ENCODE assay signal across 8 mouse cellular contexts in the genomic region with DNA sequence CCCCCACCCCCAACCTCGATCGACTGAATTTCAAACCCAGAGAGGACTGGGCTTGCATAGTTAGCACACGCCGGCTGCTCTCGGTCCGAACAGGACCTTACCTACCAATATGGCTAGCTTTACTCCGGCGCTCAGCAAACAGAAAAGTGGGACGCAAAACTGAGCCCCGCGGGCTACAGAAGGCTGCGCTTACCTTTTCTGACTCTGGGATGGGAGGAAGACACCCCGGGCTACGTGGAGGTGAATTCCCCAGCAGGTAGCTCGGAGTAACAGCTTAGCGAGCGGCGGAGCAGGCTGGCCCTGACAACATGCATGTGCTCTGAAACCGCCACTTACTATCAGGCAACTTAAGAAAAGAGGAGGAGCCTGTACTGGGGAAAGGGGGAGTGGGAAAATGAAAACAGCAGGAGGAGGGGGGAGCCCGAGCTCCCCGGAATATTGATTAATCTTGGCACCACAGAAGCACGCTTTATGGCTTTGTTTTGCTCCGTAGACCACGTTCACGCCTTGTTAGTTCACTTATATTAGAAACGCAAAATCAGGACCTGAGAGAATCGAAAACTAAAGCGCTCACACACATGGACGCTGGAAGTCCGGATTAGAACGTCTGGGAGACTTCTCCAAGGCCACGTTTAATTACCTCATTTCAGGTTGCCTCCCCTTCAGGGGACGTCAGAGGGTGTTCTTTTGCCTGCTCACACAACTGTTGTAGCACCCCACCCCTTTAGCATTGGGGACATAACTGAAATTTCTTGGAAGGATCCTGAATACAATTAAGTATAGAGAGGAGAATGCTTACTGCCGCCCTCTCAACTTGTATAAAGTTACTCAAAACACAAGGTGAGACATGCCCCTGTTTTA. TPM values are rescaled to one million over a fixed set of nuclear protein-coding genes. Genes with fewer than 3 reads are reported as not detected.
DNase-seq lines count a peak whose midpoint lies in the region; ATAC-seq and TF ChIP-seq lines count a peak whose summit lies in the region.

A gene (minus strand): TSS at position 619 of the 861 bp plus-strand sequence.

- WGBS in cerebellum, adult 2 months = 2% methylated on average over 34 of the region's 34 CpGs
- under 1% methylated on average over 34 of the region's 34 CpGs for WGBS in hindbrain, embryonic 16.5 days
- 3% methylated on average over 34 of the region's 34 CpGs for WGBS in macrophage (ENCODE audit: missing documents)

- intact Hi-C loops in left cerebral cortex, postnatal 10 days (cut with DNase I) = no loop called here

- H3K36me3 ChIP-seq in hindbrain, embryonic 16.5 days (ENCODE audit: control insufficient read depth, insufficient read depth, low read length) = no peaks in the 10 kb centered on the region
- no peaks in the 10 kb centered on the region for H3K36me3 ChIP-seq in macrophage (ENCODE audit: inconsistent target)

- TF ChIP-seq POLR2A in cerebellum, adult 2 months (IDR thresholded peaks at IDR 0.05; ENCODE audit: borderline replicate concordance, insufficient read depth, low read length) = no peak

- no peak within 1 kb of the TSS; the same call in 1 of the 2 replicates for H3K27ac ChIP-seq in cerebellum, adult 2 months (ENCODE audit: insufficient read depth, low read length)
- peak within 1 kb of the TSS; percentile 80 for H3K27ac ChIP-seq in hindbrain, embryonic 16.5 days (ENCODE audit: low read depth, low read length)
- no peak within 1 kb of the TSS for H3K27ac ChIP-seq in macrophage

- no peaks in the 10 kb centered on the region for H3K9me3 ChIP-seq in hindbrain, embryonic 16.5 days (ENCODE audit: control insufficient read depth, low read length)

- H3K9ac ChIP-seq in hindbrain, embryonic 16.5 days (ENCODE audit: low read depth, low read length) = peak within 1 kb of the TSS; percentile 70

- no peak for TF ChIP-seq CTCF in cerebellum, adult 2 months (IDR thresholded peaks at IDR 0.05; ENCODE audit: borderline replicate concordance, insufficient read depth, low read depth, low read length)

- peak; percentile 58 for DNase-seq in ZHBTc4 (ENCODE audit: low read depth, low spot score)
- peak; percentile 49 to 64 for DNase-seq in cerebellum, adult 2 months
- peak in 1 of 2 experiments; percentile 25 for DNase-seq in frontal cortex, adult 2 months (ENCODE audit: extremely low spot score in 1 of 2, low spot score in 1 of 2)
- peak in 1 of 2 experiments; percentile 31 for DNase-seq in left cerebral cortex, postnatal 10 days (ENCODE audit: extremely low spot score in 1 of 2, low spot score in 2 of 2)
- peak; percentile 29 to 57 for DNase-seq in right cerebral cortex, adult 2 months (ENCODE audit: low spot score in 2 of 2)

- peak within 1 kb of the TSS; percentile 96 for H3K4me2 ChIP-seq in hindbrain, embryonic 16.5 days (ENCODE audit: low read length)

- H3K79me2 ChIP-seq in macrophage (ENCODE audit: inconsistent target) = no peaks in the 10 kb centered on the region

- H3K4me1 ChIP-seq in cerebellum, adult 2 months (ENCODE audit: control insufficient read depth, insufficient read depth, low read length) = no peaks in the 10 kb centered on the region
- H3K4me1 ChIP-seq in hindbrain, embryonic 16.5 days (ENCODE audit: control insufficient read depth, insufficient read depth, low read depth, low read length) = peaks cover 6% of the 10 kb centered on the region

- peak within 1 kb of the TSS; percentile 76 for H3K4me3 ChIP-seq in cerebellum, adult 2 months (replicated peaks; ENCODE audit: insufficient read depth, low read depth, low read length)
- peak within 1 kb of the TSS; percentile 74 for H3K4me3 ChIP-seq in hindbrain, embryonic 16.5 days (ENCODE audit: low read length)
- peak within 1 kb of the TSS; percentile 10 for H3K4me3 ChIP-seq in macrophage (ENCODE audit: inconsistent target)

- ATAC-seq in hindbrain, embryonic 16.5 days = peak; percentile 90
- no peak for ATAC-seq in activated CD4-positive, CD25-positive, alpha-beta regulatory T cell, adult 4 months

- no peaks in the 10 kb centered on the region for H3K27me3 ChIP-seq in cerebellum, adult 2 months (ENCODE audit: control insufficient read depth, insufficient read depth, low read length)
- no peaks in the 10 kb centered on the region; the same call in 1 of the 2 replicates for H3K27me3 ChIP-seq in hindbrain, embryonic 16.5 days (replicated peaks; ENCODE audit: control insufficient read depth, insufficient read depth, low read length)

RNA-seq across cellular contexts. Expression of the gene that starts here (rescaled TPM):
- polyA plus RNA-seq in cerebellum, adult 2 months (2012; rRNA removed) = 373 and 443 TPM in 2 replicates
- 380 and 458 TPM in 2 replicates for polyA plus RNA-seq in frontal cortex, adult 2 months (2012; rRNA removed)
- 256 and 264 TPM in 2 replicates for polyA plus RNA-seq in hindbrain, embryonic 16.5 days (2015; fragmentation: Nextera tagmentation; extraction: Ambion mirVana)
- 100 to 1,000 TPM; 295 to 305 TPM for total RNA-seq in left cerebral cortex, postnatal 10 days (2021)
- total RNA-seq in macrophage (2018; cell fraction: chromatin; rRNA removed) = 1 to 10 TPM in 1 of 26 experiments, under 1 TPM in 4, not detected in 21; 0.15 to 1.5 (median 0.48) TPM
- total RNA-seq in macrophage (2018; cell fraction: cytosol; rRNA removed) = under 1 TPM in 21 of 26 experiments, not detected in 5; 0.03 to 0.38 (median 0.07) TPM
- 1 to 10 TPM in 2 of 26 experiments, under 1 TPM in 14, not detected in 10; 0.14 to 1.1 (median 0.32) TPM for total RNA-seq in macrophage (2018; cell fraction: nucleus; rRNA removed)
- polyA plus RNA-seq in macrophage (2018) = 0.12 to 0.22 TPM in 2 of 3 replicates, not detected in the other
- under 1 TPM; 0.18 to 0.26 TPM for polyA plus RNA-seq in activated CD4-positive, CD25-positive, alpha-beta regulatory T cell, adult 4 months (2017; shearing (Covaris generic))

Comparison
In these comparisons a context has a peak if more than half of its experiments do, and no peak if none do; other contexts are left out.
1. RNA of the gene that starts here (polyA plus RNA-seq): 380 to 458 TPM in frontal cortex, adult 2 months, 373 to 443 TPM in cerebellum, adult 2 months and 256 to 264 TPM in hindbrain, embryonic 16.5 days; 0.18 to 0.26 TPM in activated CD4-positive, CD25-positive, alpha-beta regulatory T cell, adult 4 months and 0.12 to 0.22 TPM in macrophage; every median in the first group is over 100 times any median in the second.
2. H3K4me3 ChIP-seq: peak in every context shown above with its lines; median percentile 76 in cerebellum, adult 2 months; 74 in hindbrain, embryonic 16.5 days; 10 in macrophage.